Mouse (Mus musculus) heart, embryonic 12.5 days (tissue): ENCODE results near the gene Camk2g. TPM values are rescaled to one million over a fixed set of nuclear protein-coding genes. Genes with fewer than 3 reads are reported as not detected.

Experiments
- ATAC-seq: fragments of 200-750 bp; cut with Nextera tagmentation; 2 replicates; pipeline ENCODE4 v1.8.0; 2017; ENCODE audit warnings: moderate TSS enrichment, moderate library complexity; ENCODE audit not compliant: insufficient number of reproducible peaks, low FRiP score
- H3K27ac ChIP-seq: fragments of 300-500 bp; sonication (generic); 2 replicates; pipeline ENCODE4 v1.5.1; 2016; ENCODE audit warnings: mild to moderate bottlenecking, moderate library complexity; ENCODE audit not compliant: poor library complexity, severe bottlenecking
- H3K27me3 ChIP-seq: fragments of 300-500 bp; sonication (generic); replicated peaks from 2 replicates; pipeline ENCODE4 v1.6.1; 2016; ENCODE audit warnings: mild to moderate bottlenecking, moderate library complexity
- H3K36me3 ChIP-seq: fragments of 300-500 bp; sonication (generic); 2 replicates; pipeline ENCODE4 v1.6.1; 2016; ENCODE audit warnings: mild to moderate bottlenecking, moderate library complexity
- H3K4me1 ChIP-seq: fragments of 300-500 bp; sonication (generic); replicated peaks from 2 replicates; pipeline ENCODE4 v1.6.1; 2016; ENCODE audit warnings: mild to moderate bottlenecking
- H3K4me2 ChIP-seq: fragments of 300-500 bp; sonication (generic); 2 replicates; pipeline ENCODE4 v1.6.1; 2016; ENCODE audit warnings: mild to moderate bottlenecking, moderate library complexity
- H3K4me3 ChIP-seq: fragments of 300-500 bp; sonication (generic); 2 replicates; pipeline ENCODE4 v1.5.1; 2016; ENCODE audit warnings: mild to moderate bottlenecking
- H3K9ac ChIP-seq: fragments of 300-500 bp; sonication (generic); 2 replicates; pipeline ENCODE4 v1.6.1; 2016; ENCODE audit warnings: mild to moderate bottlenecking, moderate library complexity
- H3K9me3 ChIP-seq: fragments of 300-500 bp; sonication (generic); replicated peaks from 2 replicates; pipeline ENCODE4 v1.6.1; 2016; ENCODE audit warnings: mild to moderate bottlenecking, moderate library complexity
- WGBS: fragments of 180-500 bp; shearing (Covaris S2); methylation state at CpG from one replicate; pipeline ENCODE4 v1.1.7; 2016; 5-methylcytosine and 5-hydroxymethylcytosine counted together
- polyA plus RNA-seq: library from polyadenylated mRNA; unstranded; fragments of >200 nt; fragmentation: Nextera tagmentation; extraction: Ambion mirVana; gene quantifications from 2 replicates; pipeline ENCODE4 v1.2.1, GENCODE M21; 2016

Gene Camk2g
- polyA plus RNA-seq: 65.4 and 69.5 TPM in 2 replicates

DNA sequence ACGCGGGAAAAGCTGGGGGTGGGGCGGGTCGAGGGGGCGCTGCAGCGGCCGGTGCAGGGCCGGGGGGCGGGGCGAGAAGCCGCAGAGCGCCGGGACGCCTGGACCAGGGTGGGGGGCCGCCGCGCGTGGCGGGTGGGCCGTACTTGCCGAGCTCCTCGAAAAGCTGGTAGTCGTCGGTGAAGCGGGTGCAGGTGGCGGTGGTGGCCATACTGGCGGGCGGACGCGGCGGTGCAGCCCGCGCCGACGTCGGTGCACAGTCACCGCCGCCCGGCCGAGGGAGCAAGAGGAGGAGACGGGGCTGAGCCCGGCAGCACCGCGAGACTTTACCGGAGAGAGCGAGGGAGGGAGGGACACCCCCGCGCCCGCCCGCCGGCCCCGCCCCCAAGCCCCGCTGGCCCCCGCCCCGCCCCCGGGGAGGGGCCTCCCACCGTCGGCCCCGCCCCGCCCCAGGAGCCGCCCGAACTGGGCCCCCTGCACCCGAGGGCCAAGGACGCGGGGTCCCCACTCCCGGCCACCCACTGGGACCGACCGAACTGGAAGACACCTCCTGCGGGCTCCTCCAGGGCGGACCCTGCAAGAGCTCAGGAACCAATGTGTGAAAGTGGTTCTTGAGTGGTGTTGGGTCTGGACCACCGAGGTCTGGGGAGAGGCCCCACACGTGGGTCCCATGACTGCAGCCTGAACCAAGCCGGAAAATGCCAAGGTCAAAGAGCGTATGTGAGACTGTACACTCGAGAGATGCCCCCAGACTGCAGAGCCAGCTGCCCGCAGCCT is at the start of gene Camk2g:
TSS of gene Camk2g (minus strand) at position 331 of the 774 bp plus-strand sequence.
- peak within 1 kb of the TSS; percentile 88 for H3K4me2 ChIP-seq
- H3K9me3 ChIP-seq: no peaks in the 10 kb centered on the region
- peak; percentile 94 for ATAC-seq
- peaks cover 39% of the 10 kb centered on the region for H3K4me1 ChIP-seq
- H3K27ac ChIP-seq: peak within 1 kb of the TSS; percentile 80
- no peaks in the 10 kb centered on the region for H3K27me3 ChIP-seq
- H3K9ac ChIP-seq: peak within 1 kb of the TSS; percentile 97
- H3K4me3 ChIP-seq: peak within 1 kb of the TSS; percentile 97
- WGBS: under 1% methylated on average over 42 of the region's 76 CpGs
- H3K36me3 ChIP-seq: peaks cover 25% of the 10 kb centered on the region

DNA sequence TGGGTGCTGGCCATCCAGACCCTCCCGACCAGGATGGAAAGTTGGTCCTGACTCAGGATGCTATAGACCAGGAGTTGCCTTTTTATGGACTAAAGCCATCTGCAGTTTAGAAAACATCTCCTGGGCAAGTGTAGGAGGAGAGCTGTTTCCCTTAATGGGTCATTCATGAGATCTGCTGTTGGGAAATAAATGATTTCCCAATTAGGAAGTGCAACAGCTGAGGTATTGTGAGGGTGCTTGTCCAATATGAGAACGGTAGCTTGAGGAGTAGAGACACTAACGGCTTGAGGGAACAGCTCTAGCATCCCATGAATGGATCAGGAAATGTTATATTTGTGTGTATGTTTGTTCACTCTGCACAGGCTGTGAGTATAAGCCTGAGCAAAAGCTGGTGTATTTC is 48.7 kb upstream of the Camk2g start:
- WGBS: 83% methylated on average over 3 of the region's 3 CpGs
- ATAC-seq: no peak
- no peaks in the 10 kb centered on the region for H3K27me3 ChIP-seq

DNA sequence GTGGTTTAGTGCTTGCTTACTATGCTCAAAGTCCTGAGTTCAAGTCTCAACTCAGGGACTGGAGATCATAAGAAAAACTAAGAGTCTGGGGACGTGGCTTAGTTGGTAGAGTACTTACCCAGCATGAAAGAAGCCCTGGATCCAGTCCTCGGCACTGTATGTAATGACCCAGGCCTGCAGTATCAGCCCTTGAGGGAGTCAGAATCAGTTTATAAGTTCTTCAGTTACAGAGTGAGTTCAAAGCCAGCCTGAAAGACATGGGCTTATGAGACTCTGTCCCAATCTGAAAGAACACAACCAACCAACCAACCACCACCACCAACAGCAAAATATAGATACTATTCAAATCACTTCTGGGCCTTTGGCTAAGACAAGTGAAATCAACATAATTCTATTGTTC is 47.6 kb upstream of the Camk2g start:
- H3K27ac ChIP-seq: no peak overlapping the region
- H3K9ac ChIP-seq: no peak overlapping the region
- H3K4me3 ChIP-seq: no peak overlapping the region
- no peak for ATAC-seq
- H3K36me3 ChIP-seq: no peaks in the 10 kb centered on the region
- peaks cover 7% of the 10 kb centered on the region for H3K4me1 ChIP-seq
- no peak overlapping the region for H3K4me2 ChIP-seq
- H3K27me3 ChIP-seq: no peaks in the 10 kb centered on the region
- 90% methylated on average over 2 of the region's 2 CpGs for WGBS
- H3K9me3 ChIP-seq: no peaks in the 10 kb centered on the region

More for the DNA sequence above, 48.7 kb upstream of the Camk2g start:
- no peaks in the 10 kb centered on the region; the same call in 1 of the 2 replicates for H3K4me1 ChIP-seq
- H3K4me2 ChIP-seq: no peak overlapping the region
- no peaks in the 10 kb centered on the region for H3K9me3 ChIP-seq
- no peak overlapping the region for H3K9ac ChIP-seq
- H3K27ac ChIP-seq: no peak overlapping the region
- H3K4me3 ChIP-seq: no peak overlapping the region
- H3K36me3 ChIP-seq: no peaks in the 10 kb centered on the region

DNA sequence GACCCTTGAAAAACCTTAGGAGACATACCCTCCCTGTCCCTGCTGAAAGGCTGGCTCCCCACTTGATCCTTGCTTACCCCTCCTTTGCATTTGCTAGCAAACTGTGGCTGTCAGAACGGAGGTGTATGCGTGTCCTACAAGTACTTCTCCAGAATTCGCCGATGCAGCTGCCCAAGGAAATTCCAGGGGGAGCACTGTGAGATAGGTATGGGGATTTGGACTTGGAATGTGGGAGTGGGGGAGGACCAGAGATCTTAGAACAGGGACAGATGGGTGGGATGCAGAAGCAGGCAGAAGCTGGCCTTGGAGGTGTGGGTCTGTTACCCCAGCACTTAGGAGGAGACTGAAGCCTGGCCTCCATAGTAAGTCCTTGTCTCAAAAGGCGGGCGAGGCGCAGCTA is 43.8 kb upstream of the Camk2g start:
- H3K9ac ChIP-seq: no peak overlapping the region
- ATAC-seq: no peak
- H3K4me3 ChIP-seq: no peak overlapping the region
- no peaks in the 10 kb centered on the region for H3K36me3 ChIP-seq
- H3K9me3 ChIP-seq: no peaks in the 10 kb centered on the region
- H3K4me1 ChIP-seq: peaks cover 7% of the 10 kb centered on the region
- no peak overlapping the region for H3K27ac ChIP-seq
- 0 out of 2 replicates have a peak overlapping the region, but pooled peaks have one; percentile 88 for H3K4me2 ChIP-seq
- WGBS: 72% methylated on average over 7 of the region's 7 CpGs
- no peaks in the 10 kb centered on the region for H3K27me3 ChIP-seq

DNA sequence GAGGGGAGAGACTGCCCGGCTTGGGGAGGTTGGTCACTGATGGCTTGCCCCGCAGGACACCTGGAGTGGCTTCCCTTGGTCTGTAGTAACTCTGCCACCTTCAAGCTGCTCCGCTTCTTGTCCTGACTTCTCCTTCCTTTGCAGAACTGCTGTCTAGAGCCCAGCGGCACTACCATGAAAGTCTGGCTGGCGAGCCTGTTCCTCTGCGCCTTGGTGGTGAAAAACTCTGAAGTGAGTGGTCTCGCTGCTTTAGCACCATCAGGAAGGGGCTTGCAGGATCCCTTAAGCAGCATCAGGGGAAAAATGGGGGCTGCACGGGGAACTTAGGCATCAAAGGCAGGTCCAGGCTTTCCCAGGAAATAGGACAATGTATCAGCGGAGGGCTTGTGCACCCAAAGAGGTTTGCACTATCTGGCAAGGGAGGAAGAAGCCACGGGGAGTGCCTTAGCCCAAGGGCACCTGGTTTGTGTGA is 43.1 kb upstream of the Camk2g start:
- Histone ChIP-seq H3K27me3 (no peaks in the 10 kb centered on the region), H3K4me2 (peak overlapping the region; percentile 88), H3K9me3 (no peaks in the 10 kb centered on the region), H3K9ac (peak overlapping the region; percentile 72), H3K4me3 (peak overlapping the region; percentile 50), H3K27ac (no peak overlapping the region), H3K36me3 (no peaks in the 10 kb centered on the region), H3K4me1 (peaks cover 7% of the 10 kb centered on the region)
- ATAC-seq: 0 out of 2 replicates have a peak, but pooled peaks have one; percentile 19
- 4% methylated on average over 10 of the region's 10 CpGs for WGBS

DNA sequence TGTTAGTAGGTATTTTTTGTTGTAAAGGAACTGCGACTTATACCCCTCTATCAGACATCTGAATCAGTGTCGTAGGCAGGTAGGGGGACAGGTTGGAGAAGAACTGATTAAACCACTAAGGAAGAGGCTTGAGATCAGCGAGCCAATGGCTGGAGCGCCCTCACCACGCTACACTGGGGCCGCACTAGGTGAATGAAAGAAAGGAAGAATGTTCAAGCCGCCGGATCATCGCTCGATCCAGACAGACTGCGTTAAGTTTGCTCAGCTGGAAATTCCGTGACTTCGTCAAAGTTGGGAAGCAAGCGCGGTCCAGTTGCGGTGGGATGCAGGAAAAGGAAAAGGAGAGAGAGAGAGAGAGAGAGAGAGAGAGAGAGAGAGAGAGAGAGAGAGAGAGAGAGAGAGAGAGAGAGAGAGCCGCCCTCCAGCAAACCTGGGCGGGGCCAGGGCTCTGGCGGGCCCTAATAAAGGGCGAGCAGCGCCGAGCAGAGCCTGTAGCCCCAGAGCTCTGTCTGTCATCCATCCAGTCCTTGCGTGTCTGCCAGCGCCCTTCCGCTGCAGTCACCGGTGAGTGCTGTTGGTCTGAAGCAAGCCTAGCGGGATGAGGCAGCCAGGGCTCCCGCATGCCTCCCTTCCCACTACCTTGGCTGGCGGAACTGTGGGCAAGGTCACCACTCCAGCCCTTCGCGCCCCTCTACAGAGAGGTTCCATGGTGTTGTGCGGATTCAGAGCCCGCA is 42.5 kb upstream of the Camk2g start, which contains the start of gene Plau:
TSS of gene Plau (plus strand) at position 490 of the 734 bp plus-strand sequence.
- 1% methylated on average over 32 of the region's 33 CpGs for WGBS
- peak within 1 kb of the TSS; percentile 88 for H3K4me2 ChIP-seq

DNA sequence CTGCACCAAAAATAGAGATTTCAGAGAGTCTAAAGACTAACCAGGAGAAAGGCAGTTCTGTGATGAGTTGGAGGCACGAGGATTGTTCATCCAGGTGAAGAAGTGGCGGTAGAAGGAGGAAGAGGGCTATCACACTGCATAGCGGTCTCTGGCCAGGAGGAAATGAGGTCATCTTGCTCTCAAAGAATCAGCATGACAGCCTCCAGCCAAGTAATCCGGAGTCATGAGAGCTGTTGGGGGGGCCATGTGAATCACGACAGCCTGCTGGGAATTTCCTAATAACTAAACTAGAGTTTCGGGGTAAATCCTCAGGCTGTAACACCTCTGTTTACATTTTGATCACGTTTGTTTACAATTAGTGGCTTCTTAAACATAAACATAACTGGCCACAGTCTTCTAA is 40.2 kb upstream of the Camk2g start:
- ATAC-seq: no peak
- WGBS: 44% methylated on average over 7 of the region's 7 CpGs
- H3K4me3 ChIP-seq: no peak overlapping the region
- peaks cover 12% of the 10 kb centered on the region for H3K4me1 ChIP-seq
- no peak overlapping the region for H3K4me2 ChIP-seq
- H3K9me3 ChIP-seq: no peaks in the 10 kb centered on the region
- no peaks in the 10 kb centered on the region for H3K36me3 ChIP-seq
- H3K9ac ChIP-seq: no peak overlapping the region
- no peak overlapping the region for H3K27ac ChIP-seq
- no peaks in the 10 kb centered on the region for H3K27me3 ChIP-seq

More for the DNA sequence above, 42.5 kb upstream of the Camk2g start, which contains the start of gene Plau:
- Histone ChIP-seq H3K27me3 (no peaks in the 10 kb centered on the region), H3K27ac (no peak within 1 kb of the TSS), H3K9ac (peak within 1 kb of the TSS; percentile 72), H3K4me3 (peak within 1 kb of the TSS; percentile 50), H3K9me3 (no peaks in the 10 kb centered on the region), H3K36me3 (no peaks in the 10 kb centered on the region), H3K4me1 (peaks cover 10% of the 10 kb centered on the region)
- ATAC-seq: peak; percentile 89

DNA sequence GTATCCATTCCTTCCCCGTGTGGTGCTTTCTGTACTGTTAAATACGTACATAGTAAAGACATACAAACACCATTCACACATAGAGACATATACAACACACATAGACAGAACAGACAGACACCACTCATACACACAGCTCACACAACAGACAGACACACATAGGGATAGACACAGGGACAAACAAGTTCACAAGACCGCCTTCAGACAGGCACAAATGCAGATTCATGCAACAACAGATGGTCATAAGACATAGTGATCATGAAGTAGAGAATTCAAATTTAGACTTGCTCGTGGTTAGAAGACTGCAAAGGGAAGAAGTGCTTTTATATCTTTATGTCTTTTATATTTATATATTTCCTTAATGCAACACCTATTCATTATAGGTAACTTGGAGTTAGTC is 39.6 kb upstream of the Camk2g start:
- WGBS: 84% methylated on average over 4 of the region's 4 CpGs

DNA sequence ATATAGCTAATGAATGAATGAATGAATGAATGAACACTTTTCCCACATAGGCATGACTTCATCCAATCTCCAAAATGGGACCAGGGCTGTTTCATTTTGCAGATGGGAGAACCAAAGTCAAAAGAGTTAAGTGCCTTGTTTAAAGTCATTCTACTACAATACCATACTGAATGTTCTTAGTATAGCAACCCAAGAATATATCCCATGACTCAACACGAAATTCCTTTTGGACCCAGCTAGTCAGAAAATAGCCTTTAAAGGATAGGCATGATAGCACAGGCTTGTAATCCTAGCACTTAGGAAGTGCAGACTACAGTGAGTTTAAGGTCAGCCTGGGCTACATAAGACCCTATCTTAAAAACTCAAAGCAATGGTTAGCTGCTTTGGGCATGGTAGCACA is 38.0 kb upstream of the Camk2g start:
- no peak overlapping the region for H3K27ac ChIP-seq
- no peaks in the 10 kb centered on the region for H3K36me3 ChIP-seq
- H3K9me3 ChIP-seq: no peaks in the 10 kb centered on the region
- no peak overlapping the region for H3K9ac ChIP-seq
- no peak overlapping the region for H3K4me2 ChIP-seq
- H3K4me1 ChIP-seq: peaks cover 8% of the 10 kb centered on the region
- H3K4me3 ChIP-seq: no peak overlapping the region
- no peaks in the 10 kb centered on the region for H3K27me3 ChIP-seq
- WGBS: 61% methylated on average over 1 of the region's 1 CpGs
- no peak for ATAC-seq

More for the DNA sequence above, 39.6 kb upstream of the Camk2g start:
- Histone ChIP-seq H3K4me3 (no peak overlapping the region), H3K27me3 (no peaks in the 10 kb centered on the region), H3K4me1 (peaks cover 12% of the 10 kb centered on the region), H3K9me3 (no peaks in the 10 kb centered on the region), H3K4me2 (no peak overlapping the region), H3K27ac (no peak overlapping the region), H3K9ac (no peak overlapping the region), H3K36me3 (no peaks in the 10 kb centered on the region)
- ATAC-seq: no peak

DNA sequence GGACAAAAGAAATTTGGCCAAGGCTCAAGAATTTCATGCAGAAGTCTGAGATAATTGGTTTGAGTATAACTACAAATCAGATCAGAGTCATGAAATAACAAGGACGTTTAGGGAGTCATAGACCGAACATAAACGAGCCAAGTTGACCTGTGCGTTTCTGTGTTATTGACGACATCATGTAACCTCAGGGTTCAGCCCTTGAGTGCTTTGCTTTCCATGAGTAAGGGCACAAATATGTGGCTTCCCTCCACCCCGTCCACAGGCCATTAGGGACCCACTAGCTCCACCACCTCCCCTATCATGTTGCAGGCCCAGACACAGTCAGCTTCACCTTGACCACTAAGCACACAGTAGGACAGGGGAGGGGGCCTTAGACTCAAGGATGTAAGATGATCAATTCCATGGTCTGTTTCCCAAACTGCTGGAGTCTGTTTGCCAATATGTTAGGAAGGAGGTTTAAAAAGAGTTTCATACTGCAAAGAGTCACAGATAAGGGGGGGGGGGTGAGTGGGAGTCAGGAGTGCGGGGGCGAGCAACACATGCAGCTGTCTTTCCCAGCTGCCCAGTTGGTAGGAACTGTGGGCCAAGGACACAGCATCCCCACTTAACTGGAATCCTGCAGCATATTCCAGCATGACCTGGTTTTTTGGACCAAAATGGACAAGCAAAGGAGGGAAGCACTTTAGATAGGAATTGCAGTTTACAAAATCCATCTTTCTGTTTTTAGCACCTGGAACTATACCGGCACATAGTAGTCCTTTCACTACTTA is 37.4 kb upstream of the Camk2g start:
- ATAC-seq: no peak
- no peak overlapping the region for H3K9ac ChIP-seq
- no peaks in the 10 kb centered on the region for H3K27me3 ChIP-seq
- H3K4me3 ChIP-seq: no peak overlapping the region
- H3K9me3 ChIP-seq: no peaks in the 10 kb centered on the region
- H3K4me2 ChIP-seq: no peak overlapping the region
- 59% methylated on average over 9 of the region's 9 CpGs for WGBS
- H3K4me1 ChIP-seq: peaks cover 5% of the 10 kb centered on the region
- H3K36me3 ChIP-seq: no peaks in the 10 kb centered on the region
- no peak overlapping the region for H3K27ac ChIP-seq
